Mouse (Mus musculus) heart, adult 8-10 months (tissue): ENCODE measurements at regions not wholly inside any gene's neighbourhood (a gene's known extent, or its start where the extent isn't known, plus 50 kb on each side); places are given as distances from the start of the nearest gene placed in this dataset.

Experiments
- DNase-seq: peaks from one replicate; pipeline ENCODE4 v3.0.0; 2022; ENCODE audit warnings: low spot score

DNA sequence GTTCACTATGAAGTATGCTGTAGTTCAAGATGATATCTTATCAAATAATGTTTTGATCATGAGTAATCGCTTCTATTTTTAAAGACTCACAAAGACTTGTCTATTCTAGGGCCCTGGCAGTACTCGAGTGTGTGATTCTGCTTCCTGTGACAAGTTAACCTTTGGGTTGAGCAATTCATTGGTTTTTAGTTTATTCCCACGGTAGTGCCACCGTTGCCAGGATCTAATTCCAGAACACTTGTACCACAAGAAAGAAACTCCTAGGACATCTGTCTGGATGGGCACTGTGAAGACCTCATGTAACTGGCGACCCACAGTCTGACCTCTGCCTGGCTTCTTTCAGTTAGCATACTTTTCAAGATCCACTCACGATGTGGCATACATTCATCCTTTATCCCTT, 134.7 kb upstream of the Mkln1 start:
- DNase-seq, result no peak

DNA sequence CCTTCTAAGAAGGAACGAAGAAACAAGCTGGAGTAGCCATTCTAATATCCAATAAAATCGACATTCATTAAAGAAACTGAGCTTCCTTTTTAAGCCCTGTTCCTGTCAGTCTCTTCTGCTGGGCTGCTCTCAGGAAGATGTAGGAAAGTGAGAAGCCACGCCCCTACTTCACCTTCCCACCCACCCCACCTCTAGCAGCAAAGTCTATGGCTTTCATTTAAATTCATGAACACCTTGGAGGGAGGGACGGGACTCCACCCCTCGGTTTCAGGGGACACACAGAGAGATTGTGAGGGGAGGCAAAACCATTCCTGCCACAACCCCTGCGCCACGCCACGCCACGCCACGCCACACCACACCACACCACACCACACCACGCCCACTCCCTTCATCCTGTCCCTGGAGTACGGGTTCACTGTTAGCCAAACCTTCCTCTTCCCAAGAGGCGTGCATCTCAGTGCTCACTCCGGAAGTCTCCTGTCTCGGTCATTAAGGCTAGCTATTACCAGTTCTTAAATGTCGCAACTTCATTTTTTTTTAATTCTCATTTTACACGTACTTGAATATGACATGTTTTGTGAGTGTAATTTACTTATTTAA, 132.0 kb upstream of the Mkln1 start:
- no peak for DNase-seq

DNA sequence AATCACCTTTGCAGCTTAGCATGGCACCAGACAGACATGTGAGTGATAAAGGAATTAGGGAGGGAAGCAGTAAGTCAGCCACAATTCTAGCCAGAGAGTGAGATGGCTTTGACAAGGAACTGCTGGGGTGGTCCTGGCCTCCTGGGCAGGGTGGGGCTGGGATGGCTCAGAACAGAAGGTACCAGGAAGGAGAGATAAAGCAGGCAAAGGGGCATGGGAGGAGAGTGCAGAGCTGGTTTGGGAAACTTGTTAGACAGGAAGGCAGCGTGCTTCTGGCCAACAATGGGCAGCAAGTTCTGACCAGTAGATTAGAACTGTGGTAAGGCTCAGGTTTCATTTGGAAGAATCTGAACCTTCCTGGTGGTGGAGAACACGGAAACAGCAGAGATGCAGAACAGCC, 130.5 kb upstream of the Mkln1 start:
- DNase-seq, result no peak

DNA sequence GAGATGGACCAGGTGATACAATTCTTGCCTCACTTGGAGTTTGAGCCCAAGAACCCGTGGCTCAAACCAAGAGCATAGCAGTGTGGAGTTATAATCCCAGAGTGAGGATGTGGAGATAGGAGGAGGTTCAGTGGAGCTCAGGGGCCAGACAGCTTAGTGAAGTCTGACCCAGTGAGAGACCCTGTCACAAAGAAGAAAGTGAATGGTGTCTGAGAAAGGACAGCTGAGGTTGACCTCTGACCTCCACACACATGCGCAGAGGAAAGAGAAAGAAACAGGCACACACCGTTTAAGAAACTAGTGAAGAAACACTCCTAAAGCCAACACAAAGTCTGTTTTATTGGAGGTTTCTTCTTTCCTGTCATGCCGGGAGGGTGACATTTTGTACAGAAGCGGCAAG, 124.7 kb upstream of the Mkln1 start:
- DNase-seq, result no peak

DNA sequence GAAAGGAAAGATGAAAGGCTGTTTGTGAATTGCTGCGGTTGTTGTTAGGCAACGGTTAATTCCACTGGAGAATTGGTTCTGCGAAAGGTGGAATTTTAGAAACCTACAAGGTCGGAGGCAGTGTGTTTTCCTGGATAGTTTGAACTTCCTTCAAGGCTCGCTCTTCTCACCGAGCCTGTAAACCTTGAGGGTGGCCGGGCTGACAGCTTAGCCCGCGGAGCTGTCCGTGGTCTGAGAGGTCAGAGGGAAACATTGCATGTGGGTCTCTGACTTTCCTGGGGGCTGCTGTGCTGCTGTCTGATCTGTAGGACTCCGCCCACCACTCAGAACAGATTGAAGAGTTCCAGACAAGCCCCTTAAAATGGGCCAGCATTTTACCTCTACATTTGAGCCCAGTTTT, 124.3 kb upstream of the Mkln1 start:
- no peak for DNase-seq

DNA sequence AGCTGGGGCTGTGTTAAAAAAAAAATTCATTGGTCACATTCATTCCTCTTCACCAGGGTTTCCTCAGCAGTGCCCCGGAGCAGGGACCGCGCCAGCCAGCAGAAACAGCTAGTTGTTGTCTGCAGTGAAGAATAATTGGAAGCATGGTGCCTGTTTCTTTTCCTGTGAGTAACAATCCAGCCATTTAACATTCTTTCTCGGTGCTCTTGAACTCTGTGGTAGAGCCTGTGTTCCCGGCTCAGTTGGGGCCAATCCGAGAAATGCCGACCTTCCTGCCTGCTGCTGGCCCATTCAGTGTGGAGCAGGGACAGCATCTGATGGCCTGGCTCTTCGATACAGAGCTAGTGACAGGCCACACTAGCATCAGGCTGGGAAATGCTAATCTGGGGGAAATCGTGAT, 120.7 kb upstream of the Mkln1 start:
- no peak for DNase-seq

DNA sequence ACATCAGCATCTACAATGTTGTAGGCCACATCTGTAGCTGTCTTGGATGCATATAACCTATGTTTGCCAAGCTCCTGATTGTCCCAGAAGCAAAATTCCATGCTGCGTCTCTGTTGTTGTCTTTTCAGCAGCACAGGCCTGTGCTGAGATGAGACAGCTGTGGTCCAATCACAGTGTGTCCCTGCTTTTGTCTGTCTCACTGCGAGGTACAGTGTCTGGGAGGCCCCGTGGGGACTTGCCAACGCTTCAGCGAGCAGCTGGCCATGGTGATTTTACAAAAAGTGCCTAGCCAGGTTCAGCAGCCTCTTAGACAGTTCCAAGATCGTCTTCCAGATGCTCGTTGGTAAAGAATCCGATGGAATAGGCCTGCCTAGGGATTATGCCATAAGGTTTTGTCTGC, 114.6 kb upstream of the Mkln1 start:
- DNase-seq, result no peak

DNA sequence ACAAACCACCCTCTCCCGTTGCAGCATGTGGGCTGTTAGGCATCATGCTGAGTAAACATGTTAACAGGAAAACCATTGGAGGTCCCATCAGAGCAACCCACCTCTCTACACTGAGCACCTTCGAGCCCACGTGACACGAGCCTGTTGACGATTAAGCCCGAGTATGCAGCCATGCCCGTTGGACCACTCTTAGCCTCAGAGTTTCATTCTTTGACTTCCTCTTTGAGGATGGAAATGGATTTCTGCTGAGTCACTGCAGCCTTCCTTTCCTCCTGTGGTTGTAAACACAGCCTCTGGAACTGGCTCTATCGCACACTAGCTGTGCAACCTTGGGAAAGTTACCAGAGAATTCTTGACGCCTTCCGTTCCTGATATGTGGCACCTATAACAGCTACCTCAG, 114.1 kb upstream of the Mkln1 start:
- DNase-seq, result peak; percentile 47

DNA sequence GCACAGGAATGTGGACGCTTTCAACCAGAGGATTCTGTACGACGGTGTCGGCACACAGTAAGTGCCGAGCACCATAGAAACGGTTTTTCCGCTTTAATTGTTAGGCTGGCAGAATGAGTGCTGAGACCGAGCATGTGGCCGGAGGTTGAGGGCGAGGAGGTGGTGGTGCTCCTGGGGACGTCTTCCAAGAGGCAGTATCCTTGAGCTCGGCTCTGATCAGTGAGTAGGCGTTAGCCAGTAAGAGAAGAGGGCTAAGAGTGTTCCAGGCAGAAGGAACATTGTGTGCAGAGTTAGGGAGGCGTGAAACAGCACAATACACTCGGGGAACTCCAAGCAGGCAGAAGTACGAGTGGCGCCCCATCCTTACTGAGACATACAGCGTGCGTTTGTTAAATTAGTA, 113.5 kb upstream of the Mkln1 start:
- peak; percentile 41 for DNase-seq

DNA sequence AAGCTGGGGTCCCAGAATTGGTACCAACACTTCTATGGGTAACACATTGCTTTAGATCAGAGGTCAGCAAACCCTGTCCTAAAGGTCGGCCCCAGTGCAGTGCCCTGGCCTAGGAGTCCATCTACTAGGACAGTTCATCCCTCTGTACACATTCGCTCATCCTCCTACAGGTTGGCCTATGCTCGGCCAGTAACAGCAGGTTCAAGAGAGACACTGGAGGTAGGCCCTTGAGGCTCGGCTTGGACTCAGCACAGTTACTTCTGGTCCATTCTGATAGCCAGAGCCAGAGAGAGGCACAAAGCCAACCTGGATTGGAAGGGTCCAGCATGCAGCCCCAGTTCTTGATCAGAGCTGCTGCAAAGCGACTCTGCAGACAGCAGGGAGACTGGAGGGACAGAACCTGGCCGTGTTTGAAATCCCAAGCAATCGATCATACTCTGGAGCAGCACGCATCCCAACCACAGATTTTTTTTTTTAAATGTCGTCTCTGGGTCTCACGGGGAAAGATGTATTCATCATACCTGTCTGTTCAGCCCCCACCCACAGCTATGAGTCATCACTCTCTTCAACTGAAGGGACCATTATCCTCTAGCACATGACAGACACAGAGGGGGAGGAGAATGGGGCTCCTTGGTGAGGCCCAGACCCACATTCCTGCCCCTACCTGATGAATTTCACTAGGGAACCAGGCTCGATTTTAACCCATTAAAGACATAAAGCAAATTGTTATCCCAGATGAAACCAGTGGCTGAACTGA, 112.4 kb upstream of the Mkln1 start:
- no peak for DNase-seq

DNA sequence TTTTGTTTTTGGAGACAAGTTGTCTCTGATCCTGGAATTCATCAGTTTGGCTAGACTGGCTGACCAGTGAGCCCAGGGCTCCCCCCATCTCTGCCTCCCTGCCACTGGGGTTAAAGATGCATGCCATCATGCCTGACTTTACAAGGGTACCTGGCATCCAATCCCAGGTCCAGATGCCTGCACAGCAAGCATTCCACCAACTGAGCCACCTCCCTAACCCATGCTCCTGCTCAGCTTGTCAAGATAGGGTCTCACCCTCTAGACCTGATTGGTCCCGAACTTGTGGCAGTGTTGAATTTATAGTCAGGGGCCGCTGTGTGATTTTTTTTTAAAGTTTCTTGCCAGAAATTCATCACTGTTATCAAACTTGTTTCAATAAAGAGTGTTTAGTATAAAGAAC, 111.4 kb upstream of the Mkln1 start:
- no peak for DNase-seq

DNA sequence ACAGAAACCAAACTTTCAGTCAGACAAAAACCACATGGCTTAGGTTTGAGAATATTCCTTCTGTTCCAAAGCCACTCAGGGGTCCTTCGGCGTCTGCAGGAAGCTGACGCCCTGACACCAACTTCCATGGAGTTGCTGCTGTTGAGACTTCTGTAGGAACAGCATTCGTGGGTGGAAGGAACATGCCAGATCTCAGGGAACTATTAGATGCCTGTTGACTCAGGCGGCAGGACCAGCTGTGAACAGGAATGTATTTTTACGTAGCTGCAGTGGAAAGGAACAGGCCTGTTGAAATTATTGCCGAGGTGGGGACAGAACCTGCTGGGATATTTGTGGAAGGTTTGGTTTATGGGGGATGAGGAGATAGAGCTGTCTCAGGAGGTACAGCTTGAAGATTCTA, 110.8 kb upstream of the Mkln1 start:
- DNase-seq, result no peak

DNA sequence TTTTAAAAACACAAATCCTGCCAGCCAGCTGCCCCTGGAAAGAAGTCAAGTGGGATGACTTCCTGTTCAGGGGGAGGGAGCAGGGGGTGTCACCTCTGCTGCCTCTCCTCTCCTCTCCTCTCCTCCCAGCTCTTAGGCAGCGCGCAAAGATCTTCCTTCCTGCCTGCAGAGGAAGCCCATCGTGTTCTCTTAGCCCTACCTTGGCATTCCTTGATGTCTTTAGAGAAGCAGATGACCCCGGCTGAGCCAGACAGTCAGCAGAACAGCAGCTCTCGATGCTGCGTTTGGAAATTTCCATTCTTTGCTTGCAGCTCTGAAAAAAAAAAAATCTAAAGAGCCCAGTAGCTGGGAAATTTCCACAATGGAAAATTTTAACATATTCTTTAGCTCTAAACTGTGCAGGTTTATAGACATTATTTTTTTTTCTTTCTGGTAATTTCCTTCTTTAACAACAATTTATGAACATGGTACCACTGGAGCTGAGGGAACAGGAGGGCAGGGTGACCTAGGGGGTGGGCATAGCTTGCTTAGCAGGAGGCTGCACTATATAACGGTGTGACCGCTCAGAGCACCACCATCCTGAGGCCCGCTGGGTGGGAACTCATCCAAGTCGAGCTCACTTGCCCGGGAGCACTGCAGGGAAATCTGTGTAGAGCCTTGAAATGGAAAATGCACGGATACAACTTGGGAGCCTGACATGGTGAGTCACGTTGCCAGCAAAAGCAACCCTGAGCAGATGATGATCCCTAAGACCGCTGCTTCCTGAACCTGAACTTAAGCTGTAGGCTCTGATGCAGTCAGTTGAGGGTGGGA, 109.9 kb upstream of the Mkln1 start:
- DNase-seq, result peak; percentile 60

DNA sequence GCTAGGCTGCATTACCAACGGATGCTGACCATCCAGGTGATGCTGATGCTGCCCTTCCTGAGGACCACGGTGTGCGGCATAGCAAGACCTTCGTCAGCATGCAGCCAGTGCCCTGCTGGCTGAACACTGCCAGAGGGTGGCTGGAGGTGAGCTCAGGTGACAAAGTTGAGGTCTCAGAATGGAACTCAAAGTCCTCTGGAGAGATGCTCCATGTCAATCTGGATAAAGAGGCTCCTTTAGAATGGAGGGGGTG, 109.4 kb upstream of the Mkln1 start:
- no peak for DNase-seq

DNA sequence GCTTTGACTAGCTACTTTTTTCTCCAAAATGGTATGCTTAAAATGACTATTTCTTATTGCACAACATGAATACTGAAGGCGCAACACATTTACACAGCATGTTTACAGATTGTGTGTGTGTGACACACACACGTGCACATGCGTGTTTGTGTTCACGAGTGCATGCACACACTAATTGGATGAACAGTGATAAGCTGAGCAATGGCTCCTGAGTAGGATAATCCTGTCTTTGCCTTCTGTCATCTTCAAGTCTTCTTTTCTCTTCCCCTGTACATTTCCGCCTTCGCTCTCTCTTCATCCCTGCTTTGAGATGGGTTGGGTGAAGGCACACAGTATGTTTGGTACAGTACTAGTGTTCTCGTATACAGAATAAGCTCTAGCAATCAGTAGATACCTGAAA, 106.5 kb upstream of the Mkln1 start:
- DNase-seq, result no peak

DNA sequence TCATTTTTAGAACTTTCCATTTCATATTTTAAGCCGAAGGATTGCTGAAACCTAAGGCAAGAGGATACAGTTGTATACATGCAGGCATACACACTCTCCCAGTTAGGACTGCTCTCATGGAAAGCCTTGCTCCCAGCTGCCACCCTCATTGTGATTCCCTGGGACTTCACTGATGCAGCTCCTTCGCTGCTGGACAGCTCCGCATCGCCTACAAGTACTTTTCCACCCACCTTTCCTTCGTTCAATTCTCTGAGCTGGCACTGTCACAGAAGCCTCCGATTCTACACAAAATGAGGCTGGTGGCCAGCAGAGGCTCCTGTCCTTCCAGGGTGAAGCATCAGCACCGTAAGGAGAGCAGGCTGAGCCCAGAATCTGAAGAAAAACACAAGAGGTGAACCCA, 105.5 kb upstream of the Mkln1 start:
- DNase-seq, result no peak

DNA sequence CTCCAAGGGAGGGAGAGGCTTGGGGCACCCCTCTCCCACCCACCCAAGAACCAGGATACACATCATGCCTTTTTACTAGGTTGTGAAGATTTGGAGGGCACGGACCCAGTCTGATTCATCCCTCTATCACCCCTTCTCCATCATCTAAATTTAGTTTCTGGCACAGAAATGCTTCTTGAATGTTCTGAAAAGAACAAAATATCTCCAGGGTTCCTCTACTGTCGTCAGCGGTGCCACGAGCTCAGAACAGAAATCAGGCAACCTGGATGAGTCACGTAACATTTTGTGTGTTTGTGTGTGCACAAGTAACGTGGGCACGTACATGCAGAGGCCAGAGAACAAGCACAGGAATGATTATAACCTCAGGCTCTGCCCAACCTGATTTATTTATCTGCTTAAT, 99.1 kb upstream of the Mkln1 start:
- DNase-seq, result no peak

DNA sequence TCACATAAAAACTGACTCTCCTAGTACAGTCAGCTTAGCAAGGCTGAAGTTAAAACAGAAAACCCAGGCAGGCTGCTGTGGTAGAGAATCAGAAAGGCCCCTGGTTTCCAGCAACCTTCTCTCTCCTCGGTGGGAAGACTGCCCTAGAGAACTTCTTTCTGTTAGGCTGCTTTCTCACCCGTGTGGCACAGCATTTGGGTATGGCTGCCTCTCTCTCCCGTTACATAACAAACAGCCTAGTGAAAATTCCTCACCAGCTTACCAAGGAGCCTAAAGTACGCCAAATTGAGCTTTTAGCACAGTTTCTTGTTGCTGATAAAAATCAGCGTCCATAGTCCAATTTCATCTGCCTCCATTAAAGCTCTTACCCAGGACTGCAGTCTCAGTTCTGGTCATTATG, 92.8 kb upstream of the Mkln1 start:
- DNase-seq, result no peak

DNA sequence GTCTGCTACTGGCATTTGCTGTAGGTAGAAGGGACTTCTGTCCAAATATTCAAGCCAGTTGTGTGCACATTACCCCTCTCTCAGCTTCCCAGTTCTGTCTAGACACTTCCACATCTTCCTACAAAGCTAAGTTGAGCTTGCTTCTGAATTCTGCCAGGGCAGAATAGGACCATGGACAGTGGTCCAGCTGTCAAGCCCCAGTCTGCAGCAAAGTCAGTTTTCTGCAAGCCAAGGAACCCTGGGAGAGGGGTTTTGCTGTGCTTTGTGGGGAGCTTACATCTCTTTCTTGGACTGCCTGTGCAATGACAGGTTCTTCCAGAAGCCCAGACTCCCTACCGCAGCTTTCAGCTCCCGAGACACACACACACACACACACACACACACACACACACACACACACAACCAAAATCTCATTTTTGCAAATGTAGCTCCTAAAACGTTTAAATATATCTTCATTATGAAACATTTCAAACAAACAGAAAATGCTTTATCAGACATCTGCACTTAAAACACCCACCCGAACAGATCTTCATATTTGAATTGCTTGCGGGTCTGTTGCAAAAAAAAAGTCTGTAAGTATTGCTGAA, 91.4 kb upstream of the Mkln1 start:
- DNase-seq, result no peak

DNA sequence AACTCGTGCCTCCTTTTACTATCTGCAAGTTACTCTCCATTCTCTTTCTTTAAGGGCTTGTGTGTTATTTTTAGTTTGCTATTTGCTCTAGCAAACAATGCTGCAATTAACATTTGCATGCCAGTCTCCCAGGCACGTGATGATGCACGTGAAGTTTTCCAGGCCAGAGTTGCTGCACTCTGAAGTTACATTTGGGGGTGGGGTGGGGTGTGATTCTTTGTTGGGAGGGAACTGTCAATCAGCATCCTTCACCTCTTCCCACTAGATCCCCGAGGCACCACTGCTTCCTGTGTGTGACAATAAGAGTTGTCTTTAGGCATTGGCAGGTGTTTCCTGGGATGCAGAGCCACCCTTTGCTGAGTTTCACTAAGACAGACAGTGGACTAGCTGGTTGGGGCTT, 90.6 kb upstream of the Mkln1 start:
- DNase-seq, result no peak

DNA sequence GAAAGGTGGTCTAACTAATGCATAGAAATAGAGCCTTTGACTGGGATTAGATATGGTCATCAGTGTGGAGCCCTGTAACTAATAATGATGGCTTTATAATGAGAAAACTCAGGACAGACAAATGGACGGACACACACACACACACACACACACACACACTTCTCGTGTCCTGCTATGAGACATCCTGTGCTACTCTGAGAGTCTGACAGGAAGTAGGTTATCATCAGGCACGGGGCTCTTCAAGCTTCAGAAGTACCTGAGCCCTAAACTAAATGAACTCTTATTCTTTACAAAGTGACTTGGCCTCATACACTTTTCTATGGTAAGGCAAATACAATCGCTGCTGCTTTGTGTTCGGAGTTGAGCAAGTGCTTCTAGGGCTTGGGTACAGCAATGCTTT, 87.9 kb upstream of the Mkln1 start:
- DNase-seq, result no peak

DNA sequence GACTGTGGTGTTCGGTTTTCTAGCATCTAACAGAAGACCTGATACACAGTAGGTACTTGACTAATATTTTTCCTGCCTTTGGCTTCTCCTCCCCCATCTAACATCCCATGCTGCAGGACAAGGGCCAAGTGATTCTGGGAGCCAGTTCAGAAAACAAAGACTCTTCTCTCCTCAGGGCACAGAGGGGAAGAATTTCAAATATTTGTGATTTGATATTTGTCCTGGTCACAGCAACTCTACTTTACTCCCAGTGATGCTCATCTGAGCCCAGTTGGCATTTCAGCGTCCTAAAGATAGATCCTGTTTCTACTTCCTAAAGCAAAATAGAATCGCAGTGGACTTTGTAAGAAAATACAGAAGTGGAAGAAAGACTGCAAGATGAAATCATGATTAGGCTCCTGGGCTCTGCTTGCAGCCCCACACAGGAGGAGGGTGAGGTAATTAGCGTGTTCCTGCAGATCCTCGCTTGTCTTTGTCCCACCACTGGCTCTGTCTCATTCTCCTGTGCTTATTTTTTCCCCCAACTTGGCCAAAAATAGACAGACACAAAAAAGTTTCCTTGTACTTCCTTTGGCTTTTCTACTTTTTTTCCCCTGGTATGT, 84.6 kb upstream of the Mkln1 start:
- no peak for DNase-seq
